ENCODE assay signal across 13 mouse cellular contexts in the genomic region with DNA sequence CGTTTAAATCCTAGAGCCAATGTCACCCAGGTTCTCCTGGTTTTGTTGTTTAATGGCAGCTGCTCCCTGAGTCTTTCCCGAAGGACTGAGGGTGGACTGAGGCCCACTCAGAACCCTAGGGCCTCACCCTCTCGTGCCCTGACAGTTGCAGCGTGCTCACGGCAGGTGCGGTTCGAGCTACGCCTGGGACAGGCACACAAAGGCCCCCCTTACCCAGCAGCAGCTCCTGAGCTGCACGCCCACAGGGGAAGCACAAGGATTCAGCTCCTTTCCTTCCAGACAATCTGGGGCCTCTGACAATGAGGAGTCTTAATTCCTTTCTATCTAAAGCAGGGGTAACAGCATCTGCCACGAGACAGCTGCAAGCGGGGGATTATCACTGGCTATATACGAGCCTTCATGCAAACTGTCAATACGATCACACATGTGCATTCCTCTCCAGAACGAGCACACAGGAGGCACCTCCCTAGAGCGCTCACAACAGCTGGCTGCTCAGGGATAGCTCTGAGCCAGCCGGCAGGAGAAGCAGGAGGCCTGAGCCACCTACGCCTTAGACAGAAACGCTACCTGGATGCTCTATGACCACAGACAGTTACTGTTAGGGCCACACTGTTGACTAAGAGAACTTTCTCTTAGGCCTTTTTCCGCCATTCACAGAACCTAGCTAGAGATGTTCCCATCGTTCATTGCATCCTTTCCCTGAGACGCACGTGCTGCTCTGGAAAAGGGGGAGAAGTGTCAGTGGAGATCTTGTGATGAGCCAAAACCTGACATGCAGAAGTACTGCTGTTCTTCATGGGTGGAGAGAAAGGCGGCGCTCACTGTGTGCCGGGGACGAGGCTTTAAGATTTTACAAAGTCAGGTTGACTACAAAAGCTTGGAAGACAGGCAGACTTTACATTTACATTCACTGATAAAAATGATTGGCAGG. TPM values are rescaled to one million over a fixed set of nuclear protein-coding genes. Genes with fewer than 3 reads are reported as not detected.
DNase-seq lines count a peak whose midpoint lies in the region; ATAC-seq and TF ChIP-seq lines count a peak whose summit lies in the region.
"Had no signal": no experiment of that assay in that cellular context is flagged by ENCODE, and none has a peak within 500 bp of the region (broad histone marks: within the 10 kb centered on the region; RNA-seq: fewer than 3 reads in every experiment).

No protein-coding gene starts in this region.

- no peak for TF ChIP-seq CTCF in brain, embryonic 14.5 days (IDR thresholded peaks at IDR 0.05; ENCODE audit: borderline replicate concordance, extremely low read depth, insufficient read depth, insufficient read length)

- H3K27me3 ChIP-seq in forebrain, embryonic 13.5 days: peaks cover 5% of the 10 kb centered on the region; the same call in 1 of the 2 replicates
- no peaks in the 10 kb centered on the region for H3K27me3 ChIP-seq in limb, embryonic 14.5 days (ENCODE audit: control insufficient read depth, insufficient read depth, low read length)
- no peaks in the 10 kb centered on the region for H3K27me3 ChIP-seq in midbrain, embryonic 15.5 days (replicated peaks)

- H3K9me3 ChIP-seq in forebrain, embryonic 13.5 days (replicated peaks): no peaks in the 10 kb centered on the region
- no peaks in the 10 kb centered on the region for H3K9me3 ChIP-seq in limb, embryonic 14.5 days (ENCODE audit: control insufficient read depth, low read length)
- H3K9me3 ChIP-seq in midbrain, embryonic 15.5 days: no peaks in the 10 kb centered on the region

- peak overlapping the region; percentile 77 for H3K27ac ChIP-seq in forebrain, embryonic 13.5 days
- no peak overlapping the region for H3K27ac ChIP-seq in limb, embryonic 14.5 days (replicated peaks; ENCODE audit: low read depth, low read length)
- H3K27ac ChIP-seq in midbrain, embryonic 15.5 days: peak overlapping the region; percentile 51
- H3K27ac ChIP-seq: macrophage had no signal

- peaks cover 33% of the 10 kb centered on the region for H3K4me1 ChIP-seq in forebrain, embryonic 13.5 days
- H3K4me1 ChIP-seq in limb, embryonic 14.5 days (ENCODE audit: control insufficient read depth, insufficient read depth, low read length): peaks cover 11% of the 10 kb centered on the region
- H3K4me1 ChIP-seq in midbrain, embryonic 15.5 days: peaks cover 34% of the 10 kb centered on the region

- H3K36me3 ChIP-seq in forebrain, embryonic 13.5 days (ENCODE audit: poor library complexity, severe bottlenecking): no peaks in the 10 kb centered on the region
- no peaks in the 10 kb centered on the region for H3K36me3 ChIP-seq in limb, embryonic 14.5 days (ENCODE audit: control insufficient read depth, insufficient read depth, low read length)
- H3K36me3 ChIP-seq in midbrain, embryonic 15.5 days (replicated peaks): no peaks in the 10 kb centered on the region

- TF ChIP-seq POLR2A in brain, embryonic 14.5 days (IDR thresholded peaks at IDR 0.05; ENCODE audit: borderline replicate concordance, extremely low read depth, insufficient read depth, insufficient read length, poor library complexity, severe bottlenecking): no peak
- no peak for TF ChIP-seq POLR2A in limb, embryonic 14.5 days (IDR thresholded peaks at IDR 0.05; ENCODE audit: borderline replicate concordance, extremely low read depth, insufficient read depth, insufficient read length)

- no peak overlapping the region for H3K4me2 ChIP-seq in forebrain, embryonic 13.5 days
- no peak overlapping the region for H3K4me2 ChIP-seq in limb, embryonic 14.5 days (replicated peaks; ENCODE audit: low read depth, low read length, severe bottlenecking)
- H3K4me2 ChIP-seq in midbrain, embryonic 15.5 days: no peak overlapping the region

- H3K4me3 ChIP-seq in forebrain, embryonic 13.5 days: no peak overlapping the region
- no peak overlapping the region for H3K4me3 ChIP-seq in limb, embryonic 14.5 days (replicated peaks; ENCODE audit: low read length)
- H3K4me3 ChIP-seq in midbrain, embryonic 15.5 days: no peak overlapping the region

- 36% methylated on average over 26 of the region's 26 CpGs for WGBS in forebrain, embryonic 13.5 days
- WGBS in limb, embryonic 14.5 days: 54% methylated on average over 26 of the region's 26 CpGs
- WGBS in midbrain, embryonic 15.5 days: 27% methylated on average over 26 of the region's 26 CpGs

- peak overlapping the region; percentile 26; the same call in 1 of the 2 replicates for H3K9ac ChIP-seq in forebrain, embryonic 13.5 days
- H3K9ac ChIP-seq in limb, embryonic 14.5 days (ENCODE audit: low read depth, low read length, severe bottlenecking): no peak overlapping the region
- H3K9ac ChIP-seq in midbrain, embryonic 15.5 days: no peak overlapping the region

- ATAC-seq in forebrain, embryonic 13.5 days: peak; percentile 67
- ATAC-seq in limb, embryonic 14.5 days (ENCODE audit: low FRiP score, low read depth): peak; percentile 82
- peak; percentile 53; the same call in 1 of the 2 replicates for ATAC-seq in midbrain, embryonic 15.5 days (replicated peaks)
- ATAC-seq in erythroblast, adult 5-6 weeks (replicated peaks; ENCODE audit: low FRiP score, poor library complexity, severe bottlenecking): no peak

- DNase-seq in brain, embryonic 14.5 days (ENCODE audit: low read depth): peak; percentile 77
- DNase-seq in limb, embryonic 14.5 days (ENCODE audit: low spot score): peak; percentile 74
- DNase-seq in thymus, postnatal 25 days: no peak
- DNase-seq in yolk sac, embryonic 10.5 days (ENCODE audit: low spot score): no peak
- no peak for DNase-seq in thymus, postnatal 10 days (ENCODE audit: low spot score in 2 of 2)
- DNase-seq: gastrocnemius, postnatal 14 days; heart, postnatal 4 days had no signal

RNA-seq across cellular contexts. Expression of gene Slc44a3, which starts 51.9 kb away (rescaled TPM):
- polyA plus RNA-seq in brain, embryonic 14.5 days (2012; rRNA removed): 0.19 and 0.29 TPM in 2 replicates
- 0.39 and 0.57 TPM in 2 replicates for polyA plus RNA-seq in forebrain, embryonic 13.5 days (2015; fragmentation: Nextera tagmentation; extraction: Ambion mirVana)
- polyA plus RNA-seq in limb, embryonic 14.5 days (2012; rRNA removed): 0.82 and 0.91 TPM in 2 replicates
- 1.7 and 2.3 TPM in 2 replicates for polyA plus RNA-seq in limb, embryonic 14.5 days (2014; fragmentation: Nextera tagmentation; extraction: Ambion mirVana)
- 1.1 and 1.2 TPM in 2 replicates for polyA plus RNA-seq in midbrain, embryonic 15.5 days (2015; fragmentation: Nextera tagmentation; extraction: Ambion mirVana)
- total RNA-seq in erythroblast, adult 5-6 weeks (2015; ENCODE audit: low replicate concordance): not detected in 2 replicates
- total RNA-seq in erythroblast, adult 5-6 weeks (2017; ENCODE audit: low replicate concordance): not detected in 2 replicates
- total RNA-seq: CH12.LX; left cerebral cortex, postnatal 14 days had no signal
- polyA plus RNA-seq: macrophage had no signal

RNA-seq across cellular contexts. Expression of gene Cnn3, which starts 54.0 kb away (rescaled TPM):
- 412 and 494 TPM in 2 replicates for polyA plus RNA-seq in brain, embryonic 14.5 days (2012; rRNA removed)
- polyA plus RNA-seq in forebrain, embryonic 13.5 days (2015; fragmentation: Nextera tagmentation; extraction: Ambion mirVana): 770 and 773 TPM in 2 replicates
- polyA plus RNA-seq in limb, embryonic 14.5 days (2012; rRNA removed): 674 and 696 TPM in 2 replicates
- 746 and 782 TPM in 2 replicates for polyA plus RNA-seq in limb, embryonic 14.5 days (2014; fragmentation: Nextera tagmentation; extraction: Ambion mirVana)
- 369 and 402 TPM in 2 replicates for polyA plus RNA-seq in midbrain, embryonic 15.5 days (2015; fragmentation: Nextera tagmentation; extraction: Ambion mirVana)
- 16.9 and 34.3 TPM in 2 replicates for total RNA-seq in erythroblast, adult 5-6 weeks (2015; ENCODE audit: low replicate concordance)
- 1.1 and 6.4 TPM in 2 replicates for total RNA-seq in erythroblast, adult 5-6 weeks (2017; ENCODE audit: low replicate concordance)

Comparison
In these comparisons a context has a peak if more than half of its experiments do, and no peak if none do; other contexts are left out.
1. DNase-seq: peak in brain, embryonic 14.5 days (single experiment) and limb, embryonic 14.5 days (single experiment); none in thymus, postnatal 25 days (single experiment), yolk sac, embryonic 10.5 days (single experiment) and thymus, postnatal 10 days (0 of 2).